Mouse (Mus musculus): ENCODE measurements at regions not wholly inside any gene's neighbourhood (a gene's known extent, or its start where the extent isn't known, plus 50 kb on each side); places are given as distances from the start of the nearest gene placed in this dataset.

DNA sequence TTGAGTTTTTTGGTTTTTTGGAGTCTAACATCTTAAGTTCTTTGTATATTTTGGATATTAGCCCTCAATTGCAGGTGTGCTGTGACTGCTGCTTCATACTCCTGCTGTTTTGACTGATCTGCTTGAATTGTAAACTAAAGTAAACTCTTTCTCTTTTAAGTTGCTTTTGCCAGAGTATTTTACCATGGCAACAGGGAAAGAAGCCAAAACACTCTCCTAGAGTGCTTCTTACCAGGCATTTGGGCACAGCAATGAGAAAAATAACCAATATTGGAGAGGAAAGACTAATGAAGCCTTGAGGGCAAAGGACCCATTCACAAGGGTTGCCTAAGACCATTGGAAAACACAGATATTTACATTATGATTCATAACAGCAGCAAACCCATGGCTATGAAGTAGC, 437.3 kb downstream of the Wdr11 start:
- peak in 1 of 2 experiments; percentile 61 for DNase-seq (ENCODE audit: inconsistent age in 2 of 2, low spot score in 1 of 2)

DNA sequence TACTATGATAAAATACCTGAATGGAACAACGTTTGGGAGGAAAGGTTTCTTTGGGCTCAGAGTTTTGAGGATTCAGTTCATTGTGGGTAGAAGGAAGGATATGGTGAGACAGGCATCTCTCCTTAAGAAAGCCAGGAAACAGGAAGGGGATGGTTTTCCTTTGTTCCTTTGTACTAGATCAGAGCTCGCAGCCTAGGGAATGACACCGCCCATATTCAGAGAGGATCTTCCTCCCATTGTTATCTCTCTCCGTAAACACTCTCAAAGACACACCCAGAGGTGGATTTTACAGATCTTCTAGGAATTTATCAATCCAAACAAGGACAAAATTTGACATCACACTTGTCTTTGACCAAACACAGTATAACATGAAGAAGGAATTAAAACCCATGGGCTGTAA, 439.0 kb downstream of the Wdr11 start:
- no peak for DNase-seq (ENCODE audit: inconsistent age in 2 of 2, low spot score in 1 of 2)

DNA sequence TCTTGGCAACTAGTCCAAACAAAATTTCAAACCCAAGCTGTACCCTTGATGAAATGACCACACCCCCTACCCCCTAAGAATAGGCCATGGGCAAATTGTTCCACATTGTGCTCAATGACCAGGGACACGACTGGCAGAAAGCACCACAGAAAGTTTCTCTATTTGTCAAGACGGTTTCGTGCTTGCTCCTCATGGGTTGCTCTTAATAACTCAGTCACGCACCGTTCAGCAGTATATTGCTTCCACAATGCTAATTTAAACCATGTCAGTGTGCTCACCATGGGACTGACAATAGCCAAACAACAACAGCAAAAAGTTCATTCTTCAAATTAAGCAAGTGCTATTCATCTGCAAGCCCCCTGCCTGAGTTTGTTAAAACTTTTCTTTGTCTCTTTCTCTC, 444.6 kb downstream of the Wdr11 start:
- DNase-seq (ENCODE audit: inconsistent age in 2 of 2, low spot score in 1 of 2) = no peak

DNA sequence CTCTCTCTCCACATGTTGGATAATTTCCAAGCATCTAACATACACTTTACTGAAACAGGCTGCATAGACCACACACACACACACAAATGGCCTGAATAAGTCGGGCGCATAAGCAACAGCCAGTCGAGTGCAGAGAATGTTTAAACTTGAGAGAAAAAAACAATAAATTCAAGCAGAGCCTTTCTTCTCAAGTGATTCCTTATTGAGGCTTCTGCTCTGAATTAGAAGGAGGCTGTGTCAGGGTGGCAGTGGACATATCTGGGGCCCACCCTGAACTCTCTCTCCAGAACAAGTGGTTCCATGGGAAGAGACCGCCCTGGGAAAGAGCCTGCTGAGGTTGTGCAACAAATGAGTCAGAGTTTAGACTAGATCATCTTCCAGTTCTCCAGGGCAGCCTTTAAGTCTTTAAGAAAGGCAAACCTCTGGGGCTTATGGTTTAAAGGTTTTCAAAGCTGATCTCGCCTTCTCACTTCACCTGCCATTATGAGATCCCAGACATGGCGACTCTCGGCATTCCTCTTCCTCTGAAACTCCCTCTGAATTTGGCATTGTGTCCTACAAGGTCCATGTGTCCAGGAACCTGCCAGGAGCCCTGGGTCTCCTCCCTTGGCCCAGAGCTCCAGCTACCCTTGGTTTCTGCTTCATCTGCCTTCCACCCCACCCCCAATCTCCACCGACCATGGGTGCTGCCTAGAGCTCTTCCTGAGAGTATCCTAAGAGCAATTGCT, 445.3 kb downstream of the Wdr11 start:
- peak; percentile 68 to 82 for DNase-seq (ENCODE audit: inconsistent age in 2 of 2, low spot score in 1 of 2)

DNA sequence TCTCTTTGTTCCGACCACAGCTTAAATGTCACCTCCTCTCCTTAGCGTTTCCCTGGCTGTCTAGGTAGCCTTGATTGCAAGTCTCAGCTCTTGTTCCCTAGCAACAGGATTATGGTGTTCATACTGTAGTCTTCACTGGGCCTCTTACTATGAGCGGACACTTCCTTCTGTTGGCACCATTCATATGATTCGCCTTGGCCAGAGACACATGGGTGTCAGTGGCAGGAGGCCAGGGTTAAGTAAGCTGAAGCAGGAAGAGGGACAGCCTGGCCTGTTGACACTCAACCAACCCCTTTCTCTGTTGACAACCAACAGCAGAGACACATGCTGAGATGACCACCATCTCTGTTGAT, 445.9 kb downstream of the Wdr11 start:
- DNase-seq (ENCODE audit: inconsistent age in 2 of 2, low spot score in 1 of 2) = peak in 1 of 2 experiments; percentile 73

DNA sequence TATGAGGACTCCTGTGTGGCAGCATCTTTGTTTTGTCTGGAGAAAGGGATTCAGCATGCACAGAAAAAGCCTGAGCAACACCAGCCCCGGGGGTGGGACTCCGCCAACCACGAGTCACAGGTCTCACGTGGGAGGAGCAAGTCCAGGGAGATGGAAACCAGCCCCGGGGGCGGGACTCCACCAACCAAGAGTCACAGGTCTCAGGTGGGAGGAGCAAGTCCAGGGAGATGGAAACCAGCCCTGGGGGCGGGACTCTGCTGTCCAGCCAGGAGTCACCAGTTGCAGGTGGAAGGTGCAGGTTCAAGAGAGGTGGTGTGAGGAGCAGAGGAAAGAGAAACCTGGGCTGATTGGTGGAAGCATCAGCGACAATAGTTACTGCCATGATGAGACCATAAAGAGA, 448.9 kb downstream of the Wdr11 start:
- no peak for DNase-seq (ENCODE audit: inconsistent age in 2 of 2, low spot score in 1 of 2)

DNA sequence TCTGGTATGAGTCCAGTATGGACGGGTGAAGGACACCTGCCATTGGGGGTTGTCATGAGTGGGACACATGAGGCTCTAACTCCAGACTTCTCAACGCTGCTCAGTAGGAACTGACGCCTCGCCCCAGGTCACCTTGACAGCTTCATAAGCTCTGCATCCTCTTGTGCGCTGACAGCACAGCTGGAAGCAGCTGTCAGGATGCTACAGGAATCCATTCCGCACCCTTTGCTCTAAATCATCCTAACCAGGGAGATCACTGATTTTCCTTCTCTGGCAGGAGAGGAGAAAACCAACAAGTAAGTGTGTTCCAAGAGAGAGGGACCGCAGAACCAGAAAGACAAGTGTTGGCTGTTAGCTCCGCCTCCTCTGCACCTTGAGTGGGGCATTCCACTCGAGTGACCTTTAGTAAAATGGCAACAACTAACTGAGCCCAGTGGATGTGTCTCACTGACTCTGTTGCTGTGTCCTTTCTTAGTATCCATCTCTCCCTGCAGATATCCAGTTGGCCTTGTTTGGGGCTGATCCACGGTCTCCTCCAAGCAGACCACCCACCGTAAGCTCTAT, 449.8 kb downstream of the Wdr11 start:
- DNase-seq (ENCODE audit: inconsistent age in 2 of 2, low spot score in 1 of 2) = no peak

DNA sequence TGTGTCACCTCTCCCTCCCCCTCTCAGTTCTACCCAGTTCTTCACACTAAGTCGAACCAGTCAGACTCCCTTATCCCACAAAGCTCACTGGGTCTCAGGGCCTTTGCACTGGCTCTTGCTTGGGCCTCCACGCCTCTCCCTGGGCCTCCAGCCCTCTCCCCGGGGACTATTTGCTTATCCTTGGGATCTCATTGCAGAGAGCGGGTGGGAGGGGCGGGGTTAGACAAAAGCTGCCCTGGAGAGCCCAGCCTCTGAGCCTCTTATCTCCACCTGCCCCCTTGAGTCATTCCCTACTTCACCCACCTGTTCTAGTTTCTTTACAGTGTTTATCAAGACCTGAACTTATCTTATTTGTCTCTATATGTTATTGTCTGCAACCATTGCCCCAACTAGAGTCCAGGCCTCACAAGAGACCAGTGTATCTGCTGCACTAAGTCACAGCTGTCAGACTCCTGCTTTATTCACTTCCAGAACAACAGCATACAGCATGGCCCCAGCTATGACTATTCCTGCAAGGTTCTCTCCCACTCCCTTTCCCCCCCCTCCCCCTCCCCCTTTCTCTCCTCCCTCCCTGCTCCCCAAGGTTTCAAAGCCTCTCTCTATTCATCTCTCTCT, 450.7 kb downstream of the Wdr11 start:
- DNase-seq (ENCODE audit: inconsistent age in 2 of 2, low spot score in 1 of 2) = peak in 1 of 2 experiments; percentile 0

DNA sequence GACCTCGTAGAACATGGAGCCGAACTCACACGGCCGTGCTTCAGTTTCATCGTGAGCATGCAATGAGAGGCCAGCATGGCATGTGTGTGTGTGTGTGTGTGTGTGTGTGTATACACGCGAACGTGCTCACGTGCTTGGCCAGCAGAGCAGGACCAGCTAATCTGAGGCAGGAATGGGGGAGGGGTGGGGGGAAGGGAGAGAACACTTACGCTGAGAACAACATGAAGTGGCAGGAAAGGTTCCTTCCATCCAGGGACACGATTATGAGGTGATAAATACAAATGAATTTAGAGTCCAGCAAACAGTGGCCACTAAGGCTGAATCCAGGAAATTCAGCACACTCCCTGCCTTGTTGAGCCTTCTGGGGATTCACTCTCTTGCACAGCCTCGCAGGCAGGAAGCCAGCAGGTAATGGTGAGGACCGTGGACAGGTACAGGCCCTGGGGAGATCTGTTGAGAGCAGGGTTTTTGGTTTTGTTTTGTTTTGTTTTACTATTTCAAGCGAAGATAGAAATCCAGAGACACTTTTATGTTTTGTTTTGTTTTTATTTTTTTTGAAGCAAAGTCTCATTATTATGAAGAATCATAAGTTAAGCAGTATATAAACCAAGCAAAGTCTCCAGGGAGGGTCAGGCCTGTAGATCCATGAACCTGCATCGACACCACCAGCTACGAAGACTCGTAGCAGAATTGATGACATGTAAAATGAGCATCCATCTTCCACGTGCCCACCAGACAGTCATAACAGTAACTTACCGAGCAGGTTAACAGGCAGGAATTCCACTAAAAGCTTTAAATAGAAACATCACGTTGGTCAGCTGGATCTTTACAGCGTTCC, 452.0 kb downstream of the Wdr11 start:
- no peak for DNase-seq (ENCODE audit: inconsistent age in 2 of 2, low spot score in 1 of 2)

DNA sequence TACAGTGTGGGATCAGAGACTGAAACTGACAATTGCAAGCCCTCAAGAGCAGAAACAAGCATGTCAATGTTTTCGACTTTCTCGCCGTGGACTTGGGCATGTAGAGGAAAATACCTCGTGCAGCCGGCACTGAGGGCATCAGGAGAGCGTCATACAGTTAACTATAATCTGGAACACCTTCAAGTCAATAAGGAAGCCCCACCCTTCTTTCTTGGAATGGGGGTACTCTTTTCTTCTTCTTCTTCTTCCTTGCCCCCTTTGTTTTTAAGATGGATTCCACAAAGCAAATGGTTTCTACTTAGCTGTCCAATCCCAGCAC, 452.5 kb downstream of the Wdr11 start:
- no peak for DNase-seq (ENCODE audit: inconsistent age in 2 of 2, low spot score in 1 of 2)

DNA sequence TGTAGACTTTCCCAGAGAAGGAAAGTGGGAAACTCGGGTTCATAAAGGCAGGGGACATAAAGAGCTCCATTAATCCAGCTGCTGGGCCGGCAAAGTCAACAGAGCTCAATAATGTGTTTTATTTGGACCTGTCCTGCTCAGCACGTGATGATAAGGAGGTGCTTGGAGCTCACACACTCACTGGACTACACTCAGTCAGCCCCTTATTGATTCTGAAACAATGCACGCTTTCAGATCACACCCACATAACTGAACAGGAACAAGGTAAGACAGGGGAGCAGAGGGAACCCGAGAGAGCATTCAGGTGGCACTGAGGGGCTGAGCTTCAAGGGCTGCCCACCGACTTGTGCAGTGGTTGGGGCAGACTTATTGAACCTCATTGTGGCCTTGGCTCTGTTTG, 452.9 kb downstream of the Wdr11 start:
- no peak for DNase-seq (ENCODE audit: inconsistent age in 2 of 2, low spot score in 1 of 2)

DNA sequence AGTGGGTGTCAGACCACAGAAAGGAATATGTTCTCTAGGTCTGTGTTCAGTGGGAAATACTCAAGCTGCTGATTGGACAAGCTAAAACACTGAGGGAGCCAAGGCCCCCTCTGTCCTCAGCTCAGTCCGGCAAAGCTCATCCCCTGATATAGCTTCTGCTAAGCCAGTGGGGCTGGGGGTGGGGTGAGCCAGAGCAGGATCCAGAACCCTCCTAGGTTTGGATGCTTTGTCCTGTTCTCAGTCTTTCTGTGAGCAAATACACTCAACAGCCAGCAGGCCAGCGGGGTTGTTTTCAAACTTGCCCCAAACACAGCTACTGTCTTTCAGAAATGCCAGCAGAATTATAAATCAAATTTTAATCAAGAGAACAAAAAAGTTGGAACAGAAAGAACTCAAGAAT, 454.4 kb downstream of the Wdr11 start:
- DNase-seq (ENCODE audit: inconsistent age in 2 of 2, low spot score in 1 of 2) = peak; percentile 64 to 79

DNA sequence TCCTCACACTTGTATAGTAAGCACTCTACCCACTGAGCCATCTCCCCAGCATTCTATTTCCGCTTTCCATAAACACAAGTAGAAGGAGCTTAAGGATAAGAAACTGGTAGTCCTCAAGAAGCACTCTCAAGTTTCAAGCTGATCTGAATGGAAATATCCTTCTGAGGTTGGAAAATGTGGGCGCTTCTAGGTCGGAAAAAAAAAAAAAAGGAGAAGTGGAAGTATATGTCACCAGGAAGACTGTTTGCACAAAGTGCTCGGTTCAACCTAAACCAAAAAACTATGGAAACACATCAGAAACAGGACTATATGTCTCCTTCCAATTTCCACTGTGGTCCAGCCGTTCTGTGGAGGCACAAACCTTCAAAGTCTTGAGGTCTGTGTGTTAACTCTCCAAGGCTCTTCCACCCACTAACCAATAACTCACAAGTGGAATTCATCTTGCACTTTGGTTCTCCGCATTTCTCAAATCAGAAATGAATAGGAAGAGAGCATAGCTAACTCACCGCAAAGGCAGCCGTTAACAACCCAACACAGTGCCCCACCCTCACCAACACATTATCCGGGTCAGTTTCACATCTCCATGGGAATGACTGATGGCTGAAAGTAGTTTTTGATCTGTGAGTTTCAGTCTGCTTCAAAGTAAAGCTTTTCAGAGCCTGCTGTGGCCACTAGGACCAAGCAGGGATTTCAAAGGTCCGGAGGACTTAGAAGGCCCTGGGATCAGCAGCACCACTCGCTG, 455.8 kb downstream of the Wdr11 start:
- DNase-seq (ENCODE audit: inconsistent age in 2 of 2, low spot score in 1 of 2) = no peak

DNA sequence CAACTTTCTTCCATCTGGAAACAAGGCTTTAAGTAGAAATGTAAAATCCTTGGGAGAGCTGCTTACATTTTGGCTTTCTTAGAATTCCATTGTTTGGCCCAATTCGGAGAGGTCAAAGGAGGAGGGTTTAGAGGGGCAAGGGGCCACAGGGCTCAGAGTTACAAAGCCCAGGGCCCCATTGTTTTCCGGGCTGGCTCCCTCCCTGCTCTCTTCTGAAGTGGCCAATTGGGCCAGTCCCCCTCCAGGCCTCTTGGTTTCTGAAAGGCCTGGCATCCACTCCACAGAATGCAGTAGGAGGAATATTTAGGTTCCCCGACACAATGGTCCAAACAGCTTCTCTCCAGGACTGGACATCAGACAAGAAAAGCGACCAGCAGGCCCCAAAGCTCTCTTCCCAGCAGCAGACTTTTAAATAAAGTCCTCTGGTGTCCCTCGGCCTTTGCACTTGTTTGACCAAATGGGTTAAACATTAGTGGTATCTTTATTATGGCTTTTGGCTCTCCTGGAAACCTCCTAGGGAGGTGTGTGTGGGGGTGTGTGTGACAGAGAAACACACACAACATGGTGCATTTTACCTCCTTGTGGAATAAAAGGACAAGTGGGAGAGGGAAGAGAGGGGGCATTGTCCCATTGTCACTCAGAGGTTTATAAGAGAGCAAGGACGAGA, 456.6 kb downstream of the Wdr11 start:
- no peak for DNase-seq (ENCODE audit: inconsistent age in 2 of 2, low spot score in 1 of 2)

DNA sequence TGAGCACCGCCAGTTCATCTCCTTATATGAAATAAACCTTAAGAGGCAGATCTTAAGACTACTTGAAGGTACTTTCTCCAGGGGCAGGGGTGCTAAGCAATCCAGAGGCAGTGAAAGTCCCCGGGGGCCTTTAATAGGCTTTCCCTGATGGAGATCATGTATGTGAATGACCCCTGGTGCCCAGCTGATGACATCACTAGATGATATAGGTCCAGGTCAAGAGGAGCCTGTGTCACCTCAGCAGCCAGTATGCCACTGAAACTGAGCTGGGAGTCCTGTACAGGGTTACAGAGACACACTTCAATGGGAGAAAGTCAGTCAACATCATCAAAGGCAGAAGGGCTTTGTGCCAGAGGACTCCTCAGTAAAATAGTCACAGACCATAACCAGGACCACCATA, 457.8 kb downstream of the Wdr11 start:
- DNase-seq (ENCODE audit: inconsistent age in 2 of 2, low spot score in 1 of 2) = no peak

DNA sequence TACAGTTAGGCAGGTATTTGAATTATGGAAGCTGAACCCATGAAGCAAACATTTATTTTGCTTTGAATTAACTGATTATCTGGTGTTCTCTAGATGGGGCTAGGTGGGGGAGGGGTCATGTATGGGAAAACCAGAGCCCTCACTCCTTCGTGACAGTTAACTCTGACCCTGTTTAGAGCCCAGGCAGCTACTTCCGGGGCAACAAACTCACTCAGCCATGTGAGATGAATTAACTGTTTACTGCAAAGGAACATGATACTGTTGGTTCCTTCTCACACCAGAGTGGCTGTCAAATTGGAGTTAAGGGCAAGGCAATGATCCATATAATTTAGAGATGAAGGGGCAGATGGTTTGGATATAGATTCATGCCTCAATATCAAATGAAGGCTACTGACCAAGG, 458.5 kb downstream of the Wdr11 start:
- DNase-seq (ENCODE audit: inconsistent age in 2 of 2, low spot score in 1 of 2) = no peak

DNA sequence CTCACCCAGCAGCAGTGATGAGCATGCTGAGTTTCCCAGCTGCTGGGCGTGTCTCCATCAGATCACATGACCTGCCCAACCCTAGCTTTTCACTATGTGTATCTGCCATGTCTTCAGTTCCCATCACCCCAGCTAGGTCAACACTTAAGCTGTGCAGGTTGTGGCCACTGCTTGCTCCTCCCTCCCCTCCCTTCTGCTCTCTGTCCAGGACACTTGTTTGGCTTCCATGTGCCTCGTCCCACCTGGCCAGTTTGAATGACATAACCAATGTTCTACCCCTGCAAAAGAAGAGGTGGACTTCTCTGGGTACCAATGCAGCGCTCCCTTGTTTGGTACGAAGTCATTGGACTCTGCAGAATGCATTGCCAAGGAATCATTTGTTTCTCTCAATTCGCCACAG, 460.7 kb downstream of the Wdr11 start:
- DNase-seq (ENCODE audit: inconsistent age in 2 of 2, low spot score in 1 of 2) = no peak

DNA sequence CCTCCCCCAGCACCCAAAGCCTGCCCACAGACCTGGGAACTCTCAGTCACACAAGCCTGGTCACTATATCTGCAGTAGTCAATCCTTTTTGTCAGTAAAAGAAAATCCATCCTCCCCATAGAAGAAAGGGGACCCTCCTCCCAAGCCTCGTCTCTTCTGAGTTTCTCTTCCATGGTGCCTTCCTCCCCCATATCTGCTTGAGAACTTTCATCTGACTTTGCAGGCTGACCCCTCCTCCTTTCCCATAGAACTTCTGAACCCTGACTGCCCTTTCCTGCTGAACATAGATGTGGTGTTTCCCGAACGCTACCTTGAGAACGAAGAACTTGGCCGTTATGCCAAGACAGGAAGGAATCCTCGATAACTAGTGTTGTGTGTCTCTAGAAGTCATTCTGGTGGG, 462.5 kb downstream of the Ate1 start:
- DNase-seq (ENCODE audit: inconsistent age in 2 of 2, low spot score in 1 of 2) = no peak

DNA sequence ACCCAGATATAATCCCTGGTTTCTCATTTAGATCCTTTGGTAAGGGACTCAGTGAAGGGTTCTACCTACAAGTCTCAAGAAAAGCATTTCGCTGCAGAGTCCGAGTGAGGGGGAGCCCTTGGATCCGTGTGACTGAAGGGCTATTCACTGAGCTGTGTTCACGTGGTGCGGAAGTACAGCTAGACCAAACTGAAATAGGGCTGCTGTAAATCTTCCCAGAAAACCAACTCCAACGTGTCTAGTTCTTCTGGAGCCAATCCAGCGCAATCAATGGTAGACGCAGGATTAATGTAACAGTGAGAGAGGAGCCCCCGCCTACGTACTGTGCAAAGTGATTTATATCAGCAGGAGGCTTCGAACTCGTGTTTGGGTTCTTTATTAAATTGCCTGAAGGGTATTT, 461.9 kb downstream of the Ate1 start:
- no peak for DNase-seq (ENCODE audit: inconsistent age in 2 of 2, low spot score in 1 of 2)

DNA sequence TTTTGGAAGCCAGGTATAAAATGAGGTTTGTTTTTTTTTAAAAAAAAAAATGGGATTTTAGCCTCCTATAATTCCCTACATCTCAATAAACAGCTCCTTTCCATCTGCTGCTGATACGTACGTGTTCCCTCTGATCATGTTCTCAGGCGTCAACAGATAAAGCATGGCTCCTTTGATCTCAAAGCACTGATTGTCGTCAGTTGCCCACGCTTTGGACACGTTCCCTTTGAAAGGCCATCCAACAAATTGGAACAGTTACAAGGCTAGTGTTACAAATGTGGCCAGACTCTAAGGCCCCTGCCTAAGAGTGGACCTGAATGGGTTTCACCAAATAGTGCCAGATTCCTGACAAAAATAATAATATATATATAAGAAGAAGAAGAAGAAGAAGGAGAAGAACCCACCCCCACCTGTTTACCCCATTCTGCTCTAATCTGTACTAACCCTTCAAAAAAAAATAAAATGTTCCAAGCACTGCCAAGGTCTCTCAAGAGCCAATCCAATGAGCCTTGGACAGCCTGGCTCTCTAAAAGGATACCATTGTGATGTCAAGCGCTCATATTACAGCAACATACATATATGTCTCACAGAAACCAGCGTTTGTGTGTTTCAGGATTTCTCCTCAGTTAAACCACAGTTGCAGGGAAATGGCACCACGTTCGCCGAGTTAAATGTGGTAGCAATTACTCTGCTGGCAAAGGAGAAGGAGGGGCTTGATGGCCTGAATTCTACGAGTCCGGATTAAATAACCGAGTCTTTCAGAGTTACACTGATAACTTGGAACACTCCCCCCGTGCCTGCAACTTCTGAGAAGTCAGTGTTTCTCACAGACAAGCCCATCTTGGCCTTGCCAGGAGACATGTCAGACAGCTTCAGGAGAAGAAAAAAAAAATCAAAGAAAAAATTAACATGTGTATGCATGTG, 460.2 kb downstream of the Ate1 start:
- peak in 1 of 2 experiments; percentile 55 for DNase-seq (ENCODE audit: inconsistent age in 2 of 2, low spot score in 1 of 2)

Measured in adrenal gland, adult (tissue).